Mouse (Mus musculus): ENCODE results near the gene Cpa4. TPM values are rescaled to one million over a fixed set of nuclear protein-coding genes. Genes with fewer than 3 reads are reported as not detected.

Gene Cpa4
- polyA plus RNA-seq, 1 experiment, result not detected

GRCm38 (mm10) chr6:30620591-30620990, 52.4 kb downstream of the Cpa4 start:
- Histone ChIP-seq H3K4me1 (ENCODE audit: control insufficient read depth, insufficient read depth, low read length) (peaks cover 14% of the 10 kb centered on the region), H3K4me3 (ENCODE audit: insufficient read depth, low read length) (no peak overlapping the region), H3K27ac (ENCODE audit: insufficient read depth, low read depth, low read length) (no peak overlapping the region)
- TF ChIP-seq POLR2A (IDR thresholded peaks at IDR 0.05; ENCODE audit: borderline replicate concordance, low read depth, low read length) (no peak), CTCF (IDR thresholded peaks at IDR 0.05; ENCODE audit: low read depth, low read length) (no peak)

GRCm38 (mm10) chr6:30620994-30621393, 52.8 kb downstream of the Cpa4 start:
- TF ChIP-seq CTCF (IDR thresholded peaks at IDR 0.05; ENCODE audit: low read depth, low read length), result no peak
- no peak for TF ChIP-seq POLR2A (IDR thresholded peaks at IDR 0.05; ENCODE audit: borderline replicate concordance, low read depth, low read length)
- no peak overlapping the region for H3K27ac ChIP-seq (ENCODE audit: insufficient read depth, low read depth, low read length)

DNA sequence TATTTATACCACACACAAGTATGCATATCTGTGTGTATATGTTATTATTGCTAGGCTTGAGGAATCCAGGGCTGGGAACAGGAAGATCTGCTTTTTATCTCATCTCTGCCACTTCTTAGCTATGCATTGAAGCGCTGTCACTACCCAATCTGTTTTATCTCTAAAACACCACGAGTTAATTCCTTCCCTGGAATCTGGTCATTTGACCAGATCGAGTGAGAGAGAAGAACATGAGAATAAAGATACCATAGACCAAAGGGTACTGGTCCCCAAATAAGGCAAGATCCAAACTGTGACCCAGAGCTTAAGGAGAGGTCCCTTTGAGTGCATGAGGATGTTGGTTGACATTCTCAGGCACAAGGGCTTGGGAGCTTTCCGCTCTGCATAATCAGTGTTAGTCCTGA, 53.8 kb downstream of the Cpa4 start:
- TF ChIP-seq POLR2A (IDR thresholded peaks at IDR 0.05; ENCODE audit: borderline replicate concordance, low read depth, low read length) (no peak), CTCF (IDR thresholded peaks at IDR 0.05; ENCODE audit: low read depth, low read length) (no peak)
- Histone ChIP-seq H3K4me3 (ENCODE audit: insufficient read depth, low read length) (no peak overlapping the region), H3K27ac (ENCODE audit: insufficient read depth, low read depth, low read length) (no peak overlapping the region), H3K4me1 (ENCODE audit: control insufficient read depth, insufficient read depth, low read length) (peaks cover 10% of the 10 kb centered on the region)

More at GRCm38 (mm10) chr6:30620994-30621393, 52.8 kb downstream of the Cpa4 start:
- peaks cover 14% of the 10 kb centered on the region for H3K4me1 ChIP-seq (ENCODE audit: control insufficient read depth, insufficient read depth, low read length)
- no peak overlapping the region for H3K4me3 ChIP-seq (ENCODE audit: insufficient read depth, low read length)

- Histone ChIP-seq H3K27ac (ENCODE audit: insufficient read depth, low read depth, low read length) (no peak overlapping the region), H3K4me3 (ENCODE audit: insufficient read depth, low read length) (no peak overlapping the region), H3K4me1 (ENCODE audit: control insufficient read depth, insufficient read depth, low read length) (no peaks in the 10 kb centered on the region)
- no peak for TF ChIP-seq CTCF (IDR thresholded peaks at IDR 0.05; ENCODE audit: low read depth, low read length)
These were observed 56.6 kb downstream of the Cpa4 start for GRCm38 (mm10) chr6:30624763-30625162.

GRCm38 (mm10) chr6:30628152-30628551, 60.0 kb downstream of the Cpa4 start:
- Histone ChIP-seq H3K4me3 (ENCODE audit: insufficient read depth, low read length) (no peak overlapping the region), H3K4me1 (ENCODE audit: control insufficient read depth, insufficient read depth, low read length) (no peaks in the 10 kb centered on the region), H3K27ac (ENCODE audit: insufficient read depth, low read depth, low read length) (no peak overlapping the region)
- TF ChIP-seq POLR2A (IDR thresholded peaks at IDR 0.05; ENCODE audit: borderline replicate concordance, low read depth, low read length) (no peak), CTCF (IDR thresholded peaks at IDR 0.05; ENCODE audit: low read depth, low read length) (no peak)

DNA sequence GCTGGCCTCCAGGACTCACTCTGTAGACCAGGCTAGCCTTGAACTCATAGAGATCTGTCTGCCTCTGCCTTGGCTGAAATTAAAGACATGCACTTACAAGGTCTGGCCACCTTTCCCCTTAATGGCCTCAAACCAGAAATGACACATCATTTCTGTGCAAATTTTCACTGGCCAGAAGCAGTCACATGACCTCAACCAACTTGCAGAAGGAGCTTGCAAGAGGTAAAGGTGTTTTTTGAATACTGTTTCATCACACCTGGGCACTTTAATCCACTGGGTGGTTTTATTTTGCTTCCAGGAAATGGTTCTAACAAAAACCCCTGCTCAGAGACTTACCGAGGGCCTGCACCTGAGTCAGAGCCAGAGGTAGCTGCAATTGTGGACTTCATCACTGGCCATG, 61.8 kb downstream of the Cpa4 start:
- TF ChIP-seq CTCF (IDR thresholded peaks at IDR 0.05; ENCODE audit: low read depth, low read length) (no peak), POLR2A (IDR thresholded peaks at IDR 0.05; ENCODE audit: borderline replicate concordance, low read depth, low read length) (no peak)
- no peak overlapping the region for H3K27ac ChIP-seq (ENCODE audit: insufficient read depth, low read depth, low read length)
- no peak overlapping the region for H3K4me3 ChIP-seq (ENCODE audit: insufficient read depth, low read length)
- H3K4me1 ChIP-seq (ENCODE audit: control insufficient read depth, insufficient read depth, low read length), result no peaks in the 10 kb centered on the region

DNA sequence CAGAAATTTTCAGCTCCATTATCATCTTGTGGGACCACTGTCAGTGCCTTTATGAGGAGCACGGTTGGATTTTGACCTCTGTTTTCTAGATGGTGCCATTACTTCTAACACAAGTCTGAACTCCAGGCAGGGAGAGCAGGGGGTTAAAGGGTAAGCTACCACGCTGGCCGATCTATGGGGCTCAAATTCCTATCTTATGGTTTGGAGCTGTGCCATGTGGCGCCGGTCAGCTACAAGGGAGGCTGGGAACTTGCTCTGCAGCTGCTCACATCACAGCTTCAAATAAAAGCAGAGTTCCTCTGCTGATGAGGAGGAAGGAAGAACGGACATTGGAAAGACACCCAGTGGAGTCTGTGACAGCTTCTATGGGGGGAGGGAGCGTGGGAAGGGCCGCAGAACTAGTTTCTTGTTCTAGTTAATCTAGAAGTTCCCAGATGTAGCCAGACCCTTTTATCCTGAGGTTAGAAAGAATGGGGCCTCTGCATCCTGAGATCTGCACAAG, 67.2 kb downstream of the Cpa4 start:
- TF ChIP-seq POLR2A (IDR thresholded peaks at IDR 0.05; ENCODE audit: borderline replicate concordance, low read depth, low read length) (no peak), CTCF (IDR thresholded peaks at IDR 0.05; ENCODE audit: low read depth, low read length) (no peak)
- H3K4me1 ChIP-seq (ENCODE audit: control insufficient read depth, insufficient read depth, low read length), result no peaks in the 10 kb centered on the region
- H3K4me3 ChIP-seq (ENCODE audit: insufficient read depth, low read length), result no peak overlapping the region
- no peak overlapping the region for H3K27ac ChIP-seq (ENCODE audit: insufficient read depth, low read depth, low read length)

GRCm38 (mm10) chr6:30636186-30636842, 68.1 kb downstream of the Cpa4 start:
- TF ChIP-seq CTCF (IDR thresholded peaks at IDR 0.05; ENCODE audit: low read depth, low read length) (no peak), POLR2A (IDR thresholded peaks at IDR 0.05; ENCODE audit: borderline replicate concordance, low read depth, low read length) (no peak)
- H3K4me3 ChIP-seq (ENCODE audit: insufficient read depth, low read length), result no peak overlapping the region
- no peaks in the 10 kb centered on the region for H3K4me1 ChIP-seq (ENCODE audit: control insufficient read depth, insufficient read depth, low read length)
- H3K27ac ChIP-seq (ENCODE audit: insufficient read depth, low read depth, low read length), result no peak overlapping the region

DNA sequence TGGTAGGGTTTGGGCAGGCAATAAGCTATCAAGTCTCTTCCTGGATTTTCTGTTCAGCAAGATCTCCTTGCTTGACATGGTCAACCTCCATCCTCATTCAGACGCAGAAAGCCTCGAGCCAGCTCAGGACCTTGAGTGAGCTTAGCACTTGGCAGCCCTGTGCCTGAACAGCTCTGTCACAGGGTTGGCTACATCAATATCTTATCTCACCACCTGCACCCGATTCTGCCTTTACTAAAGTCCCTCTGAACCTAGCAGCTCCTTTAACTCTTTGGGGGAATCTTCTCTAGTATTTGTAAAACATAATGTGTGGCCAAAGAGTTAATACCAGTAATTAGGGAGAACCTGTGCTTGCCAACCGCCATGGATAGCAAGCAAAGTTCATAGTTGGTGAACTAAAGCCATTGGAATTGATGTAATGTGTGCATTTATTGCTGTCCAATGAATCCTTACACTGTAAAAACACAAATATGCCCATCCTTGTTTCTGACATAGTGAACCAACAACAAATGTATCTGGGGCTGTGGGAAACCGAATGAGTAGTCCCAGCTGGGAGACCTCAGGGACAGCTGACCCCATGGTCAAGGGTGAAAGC, 70.6 kb downstream of the Cpa4 start, which contains the start of gene Cpa1:
TSS of gene Cpa1 (plus strand) at position 545 of the 595 bp plus-strand sequence.
- TF ChIP-seq CTCF (IDR thresholded peaks at IDR 0.05; ENCODE audit: low read depth, low read length) (no peak), POLR2A (IDR thresholded peaks at IDR 0.05; ENCODE audit: borderline replicate concordance, low read depth, low read length) (no peak)
- H3K4me1 ChIP-seq (ENCODE audit: control insufficient read depth, insufficient read depth, low read length), result no peaks in the 10 kb centered on the region
- no peak within 1 kb of the TSS for H3K27ac ChIP-seq (ENCODE audit: insufficient read depth, low read depth, low read length)
- H3K4me3 ChIP-seq (ENCODE audit: insufficient read depth, low read length), result no peak within 1 kb of the TSS

Other genes with a start within 250 kb of the Cpa4 start
- 16.7 and 18.9 TPM in 2 replicates for gene Zc3hc1, start 177.3 kb upstream of the Cpa4 start, polyA plus RNA-seq (2012; ENCODE audit: insufficient read depth, insufficient read length, missing spikeins)
- 17.3 and 18.1 TPM in 2 replicates for gene Klhdc10, start 166.5 kb upstream of the Cpa4 start, polyA plus RNA-seq (2012; ENCODE audit: insufficient read depth, insufficient read length, missing spikeins)
- gene Tmem209, start 58.6 kb upstream of the Cpa4 start, polyA plus RNA-seq (2012; ENCODE audit: insufficient read depth, insufficient read length, missing spikeins), result 23.9 and 31.8 TPM in 2 replicates
- gene Ssmem1, start 58.5 kb upstream of the Cpa4 start, polyA plus RNA-seq (2012; ENCODE audit: insufficient read depth, insufficient read length, missing spikeins), result not detected in 2 replicates
- gene Cpa2, start 26.8 kb upstream of the Cpa4 start, polyA plus RNA-seq (2012; ENCODE audit: insufficient read depth, insufficient read length, missing spikeins), result not detected in 2 replicates
- gene Cpa5, start 42.6 kb downstream of the Cpa4 start, polyA plus RNA-seq (2012; ENCODE audit: insufficient read depth, insufficient read length, missing spikeins), result not detected in 2 replicates
- not detected in 2 replicates for gene Cpa1, start 70.8 kb downstream of the Cpa4 start, polyA plus RNA-seq (2012; ENCODE audit: insufficient read depth, insufficient read length, missing spikeins)
- 2.3 and 4.4 TPM in 2 replicates for gene Cep41, start 125.4 kb downstream of the Cpa4 start, polyA plus RNA-seq (2012; ENCODE audit: insufficient read depth, insufficient read length, missing spikeins)
- gene Mest, start 155.2 kb downstream of the Cpa4 start, polyA plus RNA-seq (2012; ENCODE audit: insufficient read depth, insufficient read length, missing spikeins), result not detected in 2 replicates

Measured in bone marrow macrophage, adult 2 months (primary cell).